Mouse (Mus musculus) liver, embryonic 14.5 days (tissue): ENCODE measurements around the gene Fgf15. TPM values are rescaled to one million over a fixed set of nuclear protein-coding genes. Genes with fewer than 3 reads are reported as not detected.
"Not testable (repeated sequence)": the region's sequence is repeated elsewhere in the genome, so short reads cannot be mapped to it uniquely, and the experiment has no call there.

Experiments
- ATAC-seq: fragments of 200-750 bp; cut with Nextera tagmentation; 2 replicates; pipeline ENCODE4 v1.8.0; 2017; ENCODE audit warnings: moderate number of reproducible peaks, mild to moderate bottlenecking, moderate library complexity; ENCODE audit not compliant: insufficient read depth
- DNase-seq, 3 experiments: peaks; one replicate each; pipeline ENCODE4 v3.0.0-alpha.2; 2012 to 2013; ENCODE audit warnings: low read depth in 3 of 3, low spot score in 3 of 3
- H3K27ac ChIP-seq: fragments of 300-500 bp; sonication (generic); 2 replicates; pipeline ENCODE4 v1.5.1; 2014; ENCODE audit warnings: moderate library complexity, mild to moderate bottlenecking, control low read depth, inconsistent platforms
- H3K27me3 ChIP-seq: fragments of 300-500 bp; sonication (generic); 2 replicates; pipeline ENCODE4 v1.6.1; 2014; ENCODE audit warnings: mild to moderate bottlenecking, low read length, moderate library complexity; ENCODE audit not compliant: control insufficient read depth, insufficient read depth
- H3K36me3 ChIP-seq: fragments of 300-500 bp; sonication (generic); replicated peaks from 2 replicates; pipeline ENCODE4 v1.6.1; 2014; ENCODE audit warnings: low read depth; ENCODE audit not compliant: control insufficient read depth, insufficient read depth
- H3K4me1 ChIP-seq, 2 experiments: fragments of 200-500 bp in 1 of 2; fragments of 300-500 bp in 1 of 2; sonication (generic) in 1 of 2; replicated peaks; 2 replicates each; pipeline ENCODE4 v1.6.1; 2012 to 2014; ENCODE audit warnings: antibody characterized with exemption in 1 of 2, inconsistent platforms in 1 of 2, low read length in 1 of 2; ENCODE audit not compliant: control insufficient read depth in 2 of 2, insufficient read depth in 2 of 2
- H3K4me2 ChIP-seq: fragments of 300-500 bp; sonication (generic); 2 replicates; pipeline ENCODE4 v1.6.1; 2014; ENCODE audit warnings: low read depth, mild to moderate bottlenecking, control low read depth, moderate library complexity
- H3K4me3 ChIP-seq, 2 experiments: fragments of 200-500 bp in 1 of 2; fragments of 300-500 bp in 1 of 2; sonication (generic) in 1 of 2; 2 replicates each; pipeline ENCODE4 v1.5.1; 2012 to 2014; ENCODE audit warnings: low read depth in 2 of 2, low read length in 2 of 2, mild to moderate bottlenecking in 2 of 2, control low read depth in 1 of 2, inconsistent platforms in 1 of 2, moderate library complexity in 1 of 2; ENCODE audit not compliant: insufficient read depth in 1 of 2
- H3K9ac ChIP-seq: fragments of 300-500 bp; sonication (generic); replicated peaks from 2 replicates; pipeline ENCODE4 v1.6.1; 2014; ENCODE audit warnings: mild to moderate bottlenecking, control low read depth, moderate library complexity
- H3K9me3 ChIP-seq: fragments of 300-500 bp; sonication (generic); 2 replicates; pipeline ENCODE4 v1.6.1; 2016; ENCODE audit warnings: low read length, mixed read lengths; ENCODE audit not compliant: control insufficient read depth
- CTCF ChIP-seq: IDR thresholded peaks from 2 replicates; pipeline ENCODE4 v1.5.1; 2016; ENCODE audit warnings: antibody characterized with exemption, low read depth, control low read depth
- EP300 ChIP-seq: IDR thresholded peaks from 2 replicates; pipeline ENCODE4 v1.6.1; 2016; ENCODE audit warnings: antibody characterized with exemption, low read depth
- WGBS: fragments of 180-500 bp; shearing (Covaris S2); extraction: QIAGEN DNeasy Blood & Tissue Kit; methylation state at CpG from one replicate; pipeline ENCODE4 v1.1.7; 2014; ENCODE audit not compliant: insufficient replicate concordance; 5-methylcytosine and 5-hydroxymethylcytosine counted together
- polyA plus RNA-seq, 2 experiments: library from polyadenylated mRNA; depleted of rRNA in 1 of 2; stranded (reverse) in 1 of 2; unstranded in 1 of 2; fragments of >200 nt; fragmentation: Nextera tagmentation in 1 of 2; extraction: Ambion mirVana in 1 of 2; gene quantifications; 2 replicates each; pipeline versions ENCODE4 v1.2.1 to v1.2.3; 2012 to 2014

Fgf15 gene
- polyA plus RNA-seq, 2 experiments: 0.02 TPM; not detected in 1

DNA sequence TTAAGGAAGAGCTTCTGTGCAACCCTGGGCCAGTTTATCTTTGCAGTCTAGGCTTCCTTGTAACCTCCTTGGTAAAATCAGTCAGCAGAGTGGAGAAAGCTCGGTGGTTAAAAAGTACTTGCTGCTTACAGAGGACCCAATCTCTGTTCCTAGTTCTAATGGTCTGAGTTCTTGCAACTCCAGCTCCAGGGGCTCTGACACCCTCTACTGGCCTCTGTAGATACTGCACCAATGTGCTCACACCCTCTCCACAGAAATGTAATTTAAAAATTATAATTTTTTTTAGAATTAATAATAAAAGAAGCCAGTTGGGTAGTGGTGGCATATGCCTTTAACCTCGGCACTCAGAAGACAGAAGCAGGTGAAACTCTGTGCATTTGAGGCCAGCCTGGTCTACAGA, 8.7 kb upstream of the Fgf15 start:
- Histone ChIP-seq H3K36me3 (no peaks in the 10 kb centered on the region), H3K4me3 (no peak overlapping the region), H3K27me3 (peaks cover 11% of the 10 kb centered on the region), H3K4me1 (no peaks in the 10 kb centered on the region), H3K4me2 (no peak overlapping the region), H3K9ac (no peak overlapping the region), H3K27ac (no peak overlapping the region), H3K9me3 (no peaks in the 10 kb centered on the region)
- 40% methylated on average over 2 of the region's 2 CpGs for WGBS
- TF ChIP-seq EP300 (no peak), CTCF (peak; percentile 38)
- DNase-seq: no peak
- ATAC-seq: no peak

DNA sequence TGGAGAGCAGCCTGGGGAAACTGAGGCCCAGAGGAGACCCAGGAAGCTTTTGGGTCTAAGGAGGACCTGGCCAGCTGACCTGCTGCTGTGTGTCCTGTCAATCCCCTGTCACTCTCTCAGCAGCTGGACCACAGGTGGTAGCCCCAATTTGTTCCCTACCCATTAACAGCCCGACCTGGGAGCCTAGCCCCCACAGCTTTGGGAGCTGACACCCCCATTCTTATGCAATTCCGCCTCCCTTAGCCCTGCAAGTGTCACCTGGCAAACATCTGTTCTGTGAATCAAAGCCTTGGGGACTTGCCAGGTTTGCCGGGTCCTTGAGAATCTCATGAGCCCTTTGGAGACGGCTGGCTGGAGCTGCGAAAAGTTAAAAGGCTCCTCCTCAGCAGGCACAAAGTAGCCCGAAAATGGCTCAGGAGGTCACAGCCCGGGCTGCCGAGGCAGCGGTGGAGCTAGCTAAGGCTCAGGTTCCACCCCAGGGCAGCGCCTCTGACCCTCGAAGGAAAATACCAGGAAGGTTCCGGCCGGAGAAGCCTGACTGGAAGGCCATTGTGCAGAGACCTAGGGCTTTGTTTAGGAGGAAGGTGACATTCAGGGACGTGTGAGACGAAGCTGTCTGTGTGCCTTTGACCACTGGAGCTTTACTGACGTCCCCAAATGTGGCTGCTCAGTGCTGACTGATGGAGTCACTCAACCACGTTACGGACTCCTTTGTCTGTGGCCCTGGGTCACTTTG, 7.6 kb upstream of the Fgf15 start:
- ATAC-seq (no peak), DNase-seq (no peak)
- WGBS: 11% methylated on average over 18 of the region's 18 CpGs

DNA sequence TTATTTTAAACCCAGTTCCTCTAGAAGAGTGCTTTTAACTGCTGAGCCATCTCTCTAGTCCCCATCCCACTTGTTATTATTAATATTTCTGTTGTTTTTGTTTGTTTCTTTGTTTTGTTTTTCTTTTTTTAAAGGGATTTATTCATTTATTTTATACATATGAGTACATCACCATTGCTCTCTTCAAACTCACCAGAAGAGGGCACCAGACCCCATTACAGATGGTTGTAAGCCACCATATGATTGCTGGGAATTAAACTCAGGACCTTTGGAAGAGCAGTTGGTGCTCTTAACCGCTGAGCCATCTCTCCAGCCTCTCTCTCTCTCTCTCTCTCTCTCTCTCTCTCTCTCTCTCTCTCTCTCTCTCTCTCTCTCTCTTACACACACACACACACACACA, 5.7 kb upstream of the Fgf15 start:
- not testable (repeated sequence) for DNase-seq, H3K9me3 ChIP-seq, H3K27ac ChIP-seq, H3K4me1 ChIP-seq, H3K9ac ChIP-seq, H3K4me2 ChIP-seq, ATAC-seq, H3K36me3 ChIP-seq, H3K4me3 ChIP-seq
- peaks cover 24% of the 10 kb centered on the region for H3K27me3 ChIP-seq
- 67% methylated on average over 1 of the region's 1 CpGs for whole genome bisulfite sequencing

More for the DNA sequence above, 7.6 kb upstream of the Fgf15 start:
- H3K36me3 ChIP-seq: no peaks in the 10 kb centered on the region
- peaks cover 11% of the 10 kb centered on the region for H3K27me3 ChIP-seq
- no peaks in the 10 kb centered on the region for H3K4me1 ChIP-seq
- no peak overlapping the region for H3K9ac ChIP-seq
- H3K4me2 ChIP-seq: no peak overlapping the region
- no peak overlapping the region for H3K27ac ChIP-seq
- H3K4me3 ChIP-seq: no peak overlapping the region
- TF ChIP-seq EP300 (no peak), CTCF (no peak)
- H3K9me3 ChIP-seq: no peaks in the 10 kb centered on the region

DNA sequence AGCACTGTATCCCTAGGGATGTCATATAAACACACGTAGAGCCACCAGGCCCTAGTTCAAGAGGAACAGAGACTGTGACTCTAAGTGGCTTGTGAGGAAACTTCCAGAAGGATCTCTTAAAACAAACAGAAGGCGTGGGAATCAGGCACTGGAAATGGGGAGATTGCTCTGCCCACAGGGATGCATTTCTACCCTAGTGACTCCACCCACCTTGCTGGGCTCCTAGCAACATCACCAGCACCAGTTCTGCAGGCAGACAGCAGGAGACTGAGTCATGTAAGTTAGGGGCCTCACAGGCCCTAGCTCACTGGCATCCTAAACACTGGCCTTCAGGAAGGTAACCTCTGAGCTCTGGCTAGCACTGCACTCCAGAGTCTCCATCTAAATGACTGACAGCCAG, 4.5 kb upstream of the Fgf15 start:
- TF ChIP-seq CTCF (no peak), EP300 (no peak)
- Histone ChIP-seq H3K4me3 (no peak overlapping the region), H3K9ac (no peak overlapping the region), H3K27me3 (peaks cover 36% of the 10 kb centered on the region), H3K4me2 (no peak overlapping the region), H3K9me3 (no peaks in the 10 kb centered on the region), H3K36me3 (no peaks in the 10 kb centered on the region), H3K27ac (no peak overlapping the region), H3K4me1 (no peaks in the 10 kb centered on the region)
- no peak for ATAC-seq
- DNase-seq: no peak
- 48% methylated on average over 2 of the region's 2 CpGs for WGBS

DNA sequence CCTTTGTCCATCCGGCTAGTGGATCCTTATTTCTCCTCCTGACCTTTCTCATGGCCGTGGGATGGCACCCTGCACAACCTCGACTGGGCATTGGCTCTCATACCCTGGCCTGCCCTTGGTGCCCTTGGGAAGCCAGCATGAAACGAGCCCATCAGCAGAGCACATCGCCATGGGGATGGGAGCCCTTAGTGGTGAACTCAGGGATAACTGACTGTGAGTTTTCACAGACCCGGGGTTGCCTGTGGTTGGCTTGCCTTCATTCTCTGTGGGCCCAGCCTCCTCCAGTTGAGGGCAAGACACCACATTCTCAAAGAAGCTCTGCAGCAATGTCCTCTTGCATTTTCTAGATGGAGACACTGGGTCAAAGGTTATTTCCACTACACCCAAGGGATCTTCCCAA, 4.0 kb upstream of the Fgf15 start:
- H3K4me2 ChIP-seq: no peak overlapping the region
- no peak for TF ChIP-seq EP300
- TF ChIP-seq CTCF: no peak
- H3K4me3 ChIP-seq: no peak overlapping the region
- no peak overlapping the region for H3K27ac ChIP-seq
- no peaks in the 10 kb centered on the region for H3K9me3 ChIP-seq
- 35% methylated on average over 6 of the region's 6 CpGs for WGBS
- ATAC-seq (no peak), DNase-seq (no peak)
- no peak overlapping the region for H3K9ac ChIP-seq
- H3K4me1 ChIP-seq: no peaks in the 10 kb centered on the region
- peaks cover 40% of the 10 kb centered on the region for H3K27me3 ChIP-seq
- H3K36me3 ChIP-seq: no peaks in the 10 kb centered on the region
